Mouse (Mus musculus): ENCODE results near the gene Usp44. TPM values are rescaled to one million over a fixed set of nuclear protein-coding genes. Genes with fewer than 3 reads are reported as not detected.

The Usp44 gene
- total RNA-seq, 2 experiments from 2014 or later: 0.14 to 0.18 TPM

DNA sequence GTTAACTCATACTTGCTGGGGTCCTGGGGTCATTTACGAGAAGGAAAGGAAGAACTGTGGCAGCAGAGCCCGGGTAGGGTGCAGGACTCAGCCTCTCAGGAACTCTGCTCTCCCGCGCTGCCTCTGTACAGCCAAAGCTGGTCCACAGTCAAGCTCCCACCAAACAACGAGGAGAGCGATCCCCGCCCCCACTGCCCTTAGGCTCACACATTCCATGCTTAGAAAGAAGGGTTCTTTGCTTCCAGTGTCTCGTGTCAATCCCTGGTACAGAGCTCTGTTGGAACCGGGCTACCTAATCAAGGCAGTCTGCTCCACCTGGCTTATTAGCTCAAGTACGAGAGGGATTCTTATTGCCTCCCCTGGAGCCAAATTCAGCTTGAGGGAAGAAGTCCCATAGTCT, 76.0 kb downstream of the Usp44 start:
- intact Hi-C loops (cut with DNase I): no loop called here
- no peak for DNase-seq

Other genes with a start within 250 kb of the Usp44 start
- 10 to 100 TPM; 16.5 to 17.1 TPM for gene Snrpf, start 241.8 kb upstream of the Usp44 start, total RNA-seq (2021)
- 1 to 10 TPM; 7.3 to 7.7 TPM for gene Ntn4, start 190.9 kb upstream of the Usp44 start, total RNA-seq (2021)
- gene Metap2, start 65.5 kb downstream of the Usp44 start, total RNA-seq (2021): 100 to 1,000 TPM; 151 to 163 TPM
- 100 to 1,000 TPM in 1 of 2 experiments, 10 to 100 TPM in 1; 96.2 to 106 TPM for gene Vezt, start 204.3 kb downstream of the Usp44 start, total RNA-seq (2021)
- gene Fgd6, start 204.4 kb downstream of the Usp44 start, total RNA-seq (2021): 1 to 10 TPM; 5.5 to 5.8 TPM

Measured in left cerebral cortex, postnatal 4 days (tissue).